Mouse (Mus musculus) midbrain, embryonic 12.5 days (tissue): Measurements from ENCODE around the gene Adat1. TPM values are rescaled to one million over a fixed set of nuclear protein-coding genes. Genes with fewer than 3 reads are reported as not detected.
A peak's percentile ranks its signal among the peaks of the same experiment; 100 is the strongest.
"Not testable (repeated sequence)": the region's sequence is repeated elsewhere in the genome, so short reads cannot be mapped to it uniquely, and the experiment has no call there.

Source experiments
- ATAC-seq: fragments of 200-750 bp; cut with Nextera tagmentation; 2 replicates; pipeline ENCODE4 v1.8.0; 2017; ENCODE audit warnings: low read depth, moderate TSS enrichment, moderate library complexity; ENCODE audit not compliant: low FRiP score
- H3K27ac ChIP-seq: fragments of 300-500 bp; sonication (generic); replicated peaks from 2 replicates; pipeline ENCODE4 v1.5.1; 2016; ENCODE audit warnings: mild to moderate bottlenecking
- H3K27me3 ChIP-seq: fragments of 300-500 bp; sonication (generic); 2 replicates; pipeline ENCODE4 v1.6.1; 2016; ENCODE audit warnings: mild to moderate bottlenecking
- H3K36me3 ChIP-seq: fragments of 300-500 bp; sonication (generic); 2 replicates; pipeline ENCODE4 v1.6.1; 2016
- H3K4me1 ChIP-seq: fragments of 300-500 bp; sonication (generic); 2 replicates; pipeline ENCODE4 v1.6.1; 2016
- H3K4me2 ChIP-seq: fragments of 300-500 bp; sonication (generic); replicated peaks from 2 replicates; pipeline ENCODE4 v1.6.1; 2016; ENCODE audit warnings: mild to moderate bottlenecking, moderate library complexity
- H3K4me3 ChIP-seq: fragments of 300-500 bp; sonication (generic); 2 replicates; pipeline ENCODE4 v1.5.1; 2016; ENCODE audit warnings: mild to moderate bottlenecking
- H3K9ac ChIP-seq: fragments of 300-500 bp; sonication (generic); replicated peaks from 2 replicates; pipeline ENCODE4 v1.6.1; 2016; ENCODE audit warnings: mild to moderate bottlenecking, moderate library complexity
- H3K9me3 ChIP-seq: fragments of 300-500 bp; sonication (generic); 2 replicates; pipeline ENCODE4 v1.6.1; 2016; ENCODE audit warnings: mild to moderate bottlenecking
- WGBS: fragments of 180-500 bp; shearing (Covaris S2); methylation state at CpG from one replicate; pipeline ENCODE4 v1.1.7; 2016; 5-methylcytosine and 5-hydroxymethylcytosine counted together
- polyA plus RNA-seq: library from polyadenylated mRNA; unstranded; fragments of >200 nt; fragmentation: Nextera tagmentation; extraction: Ambion mirVana; gene quantifications from 2 replicates; pipeline ENCODE4 v1.2.1, GENCODE M21; 2016

The Adat1 gene
- polyA plus RNA-seq, 1 experiment from 2014 or later: 12.6 TPM

GRCm38 (mm10) chr8:111950846-111951245 lies 41.3 kb downstream of the Adat1 start:
- H3K4me3 ChIP-seq: no peak overlapping the region
- H3K27ac ChIP-seq: no peak overlapping the region
- H3K27me3 ChIP-seq: no peaks in the 10 kb centered on the region
- no peaks in the 10 kb centered on the region for H3K4me1 ChIP-seq
- H3K9me3 ChIP-seq: no peaks in the 10 kb centered on the region
- ATAC-seq: no peak
- no peak overlapping the region for H3K4me2 ChIP-seq
- H3K36me3 ChIP-seq: peaks cover 80% of the 10 kb centered on the region
- no peak overlapping the region for H3K9ac ChIP-seq
- WGBS: 89% methylated on average over 3 of the region's 3 CpGs

GRCm38 (mm10) chr8:111947954-111948353 lies 44.1 kb downstream of the Adat1 start:
- H3K9me3 ChIP-seq: no peaks in the 10 kb centered on the region
- H3K27me3 ChIP-seq: no peaks in the 10 kb centered on the region
- no peak overlapping the region for H3K4me3 ChIP-seq
- no peak overlapping the region for H3K4me2 ChIP-seq
- WGBS: 93% methylated on average over 8 of the region's 8 CpGs
- no peak overlapping the region for H3K27ac ChIP-seq
- ATAC-seq: no peak
- no peaks in the 10 kb centered on the region for H3K4me1 ChIP-seq
- peaks cover 81% of the 10 kb centered on the region for H3K36me3 ChIP-seq
- H3K9ac ChIP-seq: no peak overlapping the region

- H3K9me3 ChIP-seq: no peaks in the 10 kb centered on the region
Measured at GRCm38 (mm10) chr8:111947144-111947543, 45.0 kb downstream of the Adat1 start.

GRCm38 (mm10) chr8:111943544-111943943 lies 48.6 kb downstream of the Adat1 start:
- no peak for ATAC-seq
- Histone ChIP-seq H3K9me3 (no peaks in the 10 kb centered on the region), H3K4me2 (no peak overlapping the region), H3K27ac (no peak overlapping the region), H3K4me3 (no peak overlapping the region), H3K36me3 (peaks cover 61% of the 10 kb centered on the region), H3K4me1 (peaks cover 18% of the 10 kb centered on the region), H3K27me3 (no peaks in the 10 kb centered on the region), H3K9ac (no peak overlapping the region)
- 92% methylated on average over 2 of the region's 2 CpGs for WGBS

More at GRCm38 (mm10) chr8:111947144-111947543, 45.0 kb downstream of the Adat1 start:
- Histone ChIP-seq H3K4me3 (no peak overlapping the region), H3K4me2 (no peak overlapping the region), H3K9ac (no peak overlapping the region), H3K27me3 (no peaks in the 10 kb centered on the region), H3K4me1 (peaks cover 1% of the 10 kb centered on the region), H3K36me3 (peaks cover 87% of the 10 kb centered on the region), H3K27ac (no peak overlapping the region)
- WGBS: 89% methylated on average over 2 of the region's 2 CpGs
- no peak for ATAC-seq

- Histone ChIP-seq H3K4me1 (peaks cover 18% of the 10 kb centered on the region), H3K27me3 (no peaks in the 10 kb centered on the region), H3K9me3 (no peaks in the 10 kb centered on the region), H3K9ac (peak overlapping the region; percentile 94), H3K4me3 (peak overlapping the region; percentile 99), H3K36me3 (peaks cover 41% of the 10 kb centered on the region), H3K27ac (peak overlapping the region; percentile 78; the same call in 1 of the 2 replicates), H3K4me2 (peak overlapping the region; percentile 93)
- peak; percentile 14; the same call in 1 of the 2 replicates for ATAC-seq
- 0% methylated on average over 23 of the region's 23 CpGs for WGBS
Measured at GRCm38 (mm10) chr8:111941101-111941454, 51.0 kb downstream of the Adat1 start.

GRCm38 (mm10) chr8:111940171-111941100 lies 51.7 kb downstream of the Adat1 start, which contains the start of gene Gabarapl2:
TSS of gene Gabarapl2 (plus strand) at chr8:111940703.
- Histone ChIP-seq H3K27me3 (no peaks in the 10 kb centered on the region), H3K4me3 (peak within 1 kb of the TSS; percentile 99), H3K9me3 (no peaks in the 10 kb centered on the region), H3K4me2 (peak within 1 kb of the TSS; percentile 93), H3K27ac (peak within 1 kb of the TSS; percentile 78), H3K9ac (peak within 1 kb of the TSS; percentile 94), H3K4me1 (peaks cover 18% of the 10 kb centered on the region), H3K36me3 (peaks cover 35% of the 10 kb centered on the region)
- under 1% methylated on average over 65 of the region's 65 CpGs for WGBS
- ATAC-seq: peak; percentile 98

- H3K4me3 ChIP-seq: peak overlapping the region; percentile 99
- peak; percentile 68 for ATAC-seq
- WGBS: 11% methylated on average over 10 of the region's 10 CpGs
- H3K36me3 ChIP-seq: peaks cover 27% of the 10 kb centered on the region
- no peaks in the 10 kb centered on the region for H3K9me3 ChIP-seq
- H3K27ac ChIP-seq: 0 out of 2 replicates have a peak overlapping the region, but pooled peaks have one; percentile 35
- H3K4me1 ChIP-seq: peaks cover 18% of the 10 kb centered on the region
- H3K27me3 ChIP-seq: no peaks in the 10 kb centered on the region
- peak overlapping the region; percentile 94; the same call in 1 of the 2 replicates for H3K9ac ChIP-seq
- H3K4me2 ChIP-seq: peak overlapping the region; percentile 93
Measured at GRCm38 (mm10) chr8:111939516-111940142, 52.5 kb downstream of the Adat1 start.

GRCm38 (mm10) chr8:111938076-111938985 lies 53.8 kb downstream of the Adat1 start:
- not testable (repeated sequence) for H3K27me3 ChIP-seq, ATAC-seq, H3K9ac ChIP-seq, H3K27ac ChIP-seq, H3K4me3 ChIP-seq, H3K4me2 ChIP-seq, H3K9me3 ChIP-seq
- WGBS: 90% methylated on average over 9 of the region's 9 CpGs
- H3K36me3 ChIP-seq: peaks cover 14% of the 10 kb centered on the region; the same call in 1 of the 2 replicates
- peaks cover 18% of the 10 kb centered on the region for H3K4me1 ChIP-seq

GRCm38 (mm10) chr8:111937184-111937583 lies 54.9 kb downstream of the Adat1 start:
- Histone ChIP-seq H3K9me3 (no peaks in the 10 kb centered on the region), H3K27me3 (no peaks in the 10 kb centered on the region), H3K4me3 (no peak overlapping the region), H3K9ac (no peak overlapping the region), H3K36me3 (0 out of 2 replicates have a peak, but pooled peaks cover 2% of the 10 kb centered on the region), H3K4me2 (no peak overlapping the region), H3K4me1 (peaks cover 28% of the 10 kb centered on the region), H3K27ac (no peak overlapping the region)
- ATAC-seq: no peak
- 68% methylated on average over 3 of the region's 3 CpGs for WGBS

- no peak overlapping the region; the same call in 1 of the 2 replicates for H3K27ac ChIP-seq
Measured at GRCm38 (mm10) chr8:111934201-111934600, 57.9 kb downstream of the Adat1 start.

GRCm38 (mm10) chr8:111933348-111934076 lies 58.6 kb downstream of the Adat1 start, which contains the start of gene Tmem231:
TSS of gene Tmem231 (minus strand) at chr8:111933881.
- 1% methylated on average over 53 of the region's 53 CpGs for WGBS
- peak within 1 kb of the TSS; percentile 92 for H3K9ac ChIP-seq
- H3K9me3 ChIP-seq: no peaks in the 10 kb centered on the region
- peak within 1 kb of the TSS; percentile 94 for H3K27ac ChIP-seq
- peaks cover 11% of the 10 kb centered on the region for H3K4me1 ChIP-seq
- peak within 1 kb of the TSS; percentile 82 for H3K4me3 ChIP-seq
- no peaks in the 10 kb centered on the region for H3K36me3 ChIP-seq
- peak within 1 kb of the TSS; percentile 87 for H3K4me2 ChIP-seq
- peak; percentile 100 for ATAC-seq
- H3K27me3 ChIP-seq: no peaks in the 10 kb centered on the region

More at GRCm38 (mm10) chr8:111934201-111934600, 57.9 kb downstream of the Adat1 start:
- Histone ChIP-seq H3K27me3 (no peaks in the 10 kb centered on the region), H3K4me3 (no peak overlapping the region), H3K4me2 (peak overlapping the region; percentile 87; the same call in 1 of the 2 replicates), H3K4me1 (peaks cover 11% of the 10 kb centered on the region), H3K36me3 (no peaks in the 10 kb centered on the region), H3K9me3 (no peaks in the 10 kb centered on the region), H3K9ac (no peak overlapping the region)
- peak; percentile 4; the same call in 1 of the 2 replicates for ATAC-seq
- 81% methylated on average over 2 of the region's 2 CpGs for WGBS
